Mouse (Mus musculus) heart, postnatal 0 days (tissue): ENCODE data around the gene Bcl11a. TPM values are rescaled to one million over a fixed set of nuclear protein-coding genes. Genes with fewer than 3 reads are reported as not detected.

Source experiments
- ATAC-seq: fragments of 200-750 bp; cut with Nextera tagmentation; 2 replicates; pipeline ENCODE4 v1.8.0; 2017; ENCODE audit warnings: low read depth, moderate number of reproducible peaks, moderate library complexity; ENCODE audit not compliant: insufficient read depth
- DNase-seq: peaks from one replicate; pipeline ENCODE4 v3.0.0-alpha.2; 2016; ENCODE audit warnings: low spot score
- H3K27ac ChIP-seq: fragments of 300-500 bp; sonication (generic); 2 replicates; pipeline ENCODE4 v1.5.1; 2014; ENCODE audit warnings: low read depth, mild to moderate bottlenecking
- H3K27me3 ChIP-seq: fragments of 300-500 bp; sonication (generic); 2 replicates; pipeline ENCODE4 v1.6.1; 2014; ENCODE audit warnings: low read length, mixed read lengths; ENCODE audit not compliant: control insufficient read depth, insufficient read depth
- H3K36me3 ChIP-seq: fragments of 300-500 bp; sonication (generic); replicated peaks from 2 replicates; pipeline ENCODE4 v1.6.1; 2014; ENCODE audit warnings: low read length, mixed read lengths; ENCODE audit not compliant: control insufficient read depth, insufficient read depth
- H3K4me1 ChIP-seq: fragments of 300-500 bp; sonication (generic); 2 replicates; pipeline ENCODE4 v1.6.1; 2014; ENCODE audit warnings: antibody characterized with exemption; ENCODE audit not compliant: control insufficient read depth, insufficient read depth
- H3K4me2 ChIP-seq: fragments of 300-500 bp; sonication (generic); 2 replicates; pipeline ENCODE4 v1.6.1; 2014; ENCODE audit warnings: low read depth, mild to moderate bottlenecking, low read length, moderate library complexity
- H3K4me3 ChIP-seq: fragments of 300-500 bp; sonication (generic); 2 replicates; pipeline ENCODE4 v1.5.1; 2014; ENCODE audit warnings: low read depth, low read length
- H3K9ac ChIP-seq: fragments of 300-500 bp; sonication (generic); replicated peaks from 2 replicates; pipeline ENCODE4 v1.6.1; 2014; ENCODE audit warnings: low read depth, low read length, mixed read lengths
- H3K9me3 ChIP-seq: fragments of 300-500 bp; sonication (generic); replicated peaks from 2 replicates; pipeline ENCODE4 v1.6.1; 2016; ENCODE audit warnings: low read length; ENCODE audit not compliant: control insufficient read depth
- CTCF ChIP-seq: IDR thresholded peaks from 2 replicates; pipeline ENCODE4 v1.5.1; 2016; ENCODE audit warnings: antibody characterized with exemption, control low read depth, low read depth
- EP300 ChIP-seq: IDR thresholded peaks from 2 replicates; pipeline ENCODE4 v1.6.1; 2016; ENCODE audit warnings: antibody characterized with exemption, low read depth
- WGBS: fragments of 180-500 bp; shearing (Covaris S2); extraction: QIAGEN DNeasy Blood & Tissue Kit; methylation state at CpG from one replicate; pipeline ENCODE4 v1.1.7; 2014; 5-methylcytosine and 5-hydroxymethylcytosine counted together
- polyA plus RNA-seq: library from polyadenylated mRNA; unstranded; fragments of >200 nt; fragmentation: Nextera tagmentation; extraction: Ambion mirVana; gene quantifications from 2 replicates; pipeline ENCODE4 v1.2.1, GENCODE M21; 2015
- total RNA-seq: library from RNA; depleted of rRNA; stranded (reverse); fragments of >200 nt; gene quantifications from 2 replicates; pipeline ENCODE4 v1.2.3, GENCODE M21; 2014; ENCODE audit warnings: low replicate concordance

Bcl11a gene
- total and polyA plus RNA-seq, 2 experiments from 2014 or later = 7.1 to 8.2 TPM

DNA sequence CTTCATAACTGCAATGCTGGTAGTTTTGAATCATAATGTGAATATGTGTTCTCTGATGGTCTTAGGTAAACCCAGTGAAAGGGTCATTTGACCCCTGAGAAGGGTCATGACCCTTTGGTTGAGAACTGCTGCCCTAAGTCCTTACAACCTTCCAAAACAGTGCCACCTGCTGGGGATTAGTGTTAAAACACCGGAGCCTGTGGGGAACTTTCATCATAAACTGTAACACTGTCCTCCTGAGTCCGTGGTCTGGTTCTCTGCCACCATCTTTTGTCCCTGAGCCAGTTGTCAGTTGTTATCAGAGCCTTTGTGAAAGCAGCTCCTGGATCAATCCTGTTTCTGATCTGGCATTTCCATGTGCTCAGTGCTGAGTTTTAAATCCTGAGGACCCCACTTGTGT is 62.1 kb downstream of the Bcl11a start:
- H3K27me3 ChIP-seq = no peaks in the 10 kb centered on the region
- peaks cover 30% of the 10 kb centered on the region; the same call in 1 of the 2 replicates for H3K4me1 ChIP-seq
- H3K36me3 ChIP-seq = no peaks in the 10 kb centered on the region
- no peak overlapping the region for H3K4me3 ChIP-seq
- no peak for ATAC-seq
- no peak; the same call in 1 of the 2 replicates for TF ChIP-seq CTCF
- no peak for TF ChIP-seq EP300
- 92% methylated on average over 2 of the region's 2 CpGs for WGBS
- no peak for DNase-seq
- no peak overlapping the region for H3K27ac ChIP-seq
- no peaks in the 10 kb centered on the region; the same call in 1 of the 2 replicates for H3K9me3 ChIP-seq
- H3K9ac ChIP-seq = no peak overlapping the region
- no peak overlapping the region for H3K4me2 ChIP-seq

DNA sequence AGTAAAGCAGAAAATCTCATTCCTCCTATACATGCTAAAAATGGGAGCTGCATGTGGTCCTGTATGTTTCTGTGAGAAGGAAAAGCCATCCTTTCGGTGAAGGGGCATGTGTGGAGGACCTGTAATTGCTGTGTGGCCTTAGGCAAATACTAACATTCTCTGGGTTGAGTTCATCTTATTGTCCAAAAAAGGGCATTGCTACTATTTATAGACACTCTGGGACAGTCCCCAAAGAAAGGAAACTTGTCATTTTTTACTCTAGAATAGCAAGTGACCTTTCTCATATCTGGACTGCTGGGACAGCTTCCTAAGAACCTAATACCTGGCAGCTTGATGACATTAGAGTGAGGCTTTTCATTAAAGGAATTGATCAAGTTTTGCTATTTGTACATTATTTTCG is 63.1 kb downstream of the Bcl11a start:
- Histone ChIP-seq H3K4me3 (no peak overlapping the region), H3K9me3 (no peaks in the 10 kb centered on the region; the same call in 1 of the 2 replicates), H3K27ac (no peak overlapping the region), H3K36me3 (no peaks in the 10 kb centered on the region), H3K9ac (no peak overlapping the region), H3K4me2 (no peak overlapping the region), H3K4me1 (peaks cover 27% of the 10 kb centered on the region; the same call in 1 of the 2 replicates), H3K27me3 (no peaks in the 10 kb centered on the region)
- no peak for DNase-seq
- no peak for ATAC-seq
- WGBS = 90% methylated on average over 2 of the region's 2 CpGs
- TF ChIP-seq EP300 = no peak
- no peak for TF ChIP-seq CTCF

DNA sequence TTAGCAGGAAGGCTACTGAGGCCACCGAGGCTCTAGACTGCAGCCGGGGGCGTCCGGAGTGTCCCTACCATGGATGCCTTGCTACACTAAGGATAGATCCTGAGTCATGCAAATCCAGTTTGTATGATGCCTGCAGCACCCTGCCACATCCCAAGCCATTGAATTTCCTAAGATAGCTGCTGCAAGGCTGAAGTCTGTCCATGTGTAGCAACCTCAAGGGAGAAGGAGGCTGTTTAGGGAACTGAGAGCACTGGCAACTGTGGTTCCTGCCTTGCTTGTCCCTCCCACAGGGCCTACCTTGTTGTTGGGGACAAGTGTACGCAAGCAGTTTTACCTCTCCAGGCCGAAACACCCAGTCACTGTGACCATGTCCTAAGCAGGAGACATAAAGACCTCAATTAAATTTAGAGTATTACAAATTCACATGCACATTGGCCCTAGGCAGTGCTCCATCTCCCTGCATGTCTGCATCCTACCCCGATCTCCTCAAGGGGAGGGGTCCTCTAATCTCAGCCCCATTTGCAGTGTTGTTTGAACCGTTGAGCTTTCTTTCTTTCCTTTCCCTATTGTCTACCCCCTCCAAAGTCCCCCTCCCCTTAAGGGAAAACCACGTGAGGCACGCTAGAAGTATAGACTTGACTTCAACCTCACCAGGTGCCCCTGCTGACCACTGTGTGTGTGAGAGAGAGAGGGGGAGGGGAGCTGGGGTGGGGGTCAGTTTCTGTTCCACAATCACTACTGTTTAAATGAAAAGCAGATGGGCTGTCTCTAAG is 63.8 kb downstream of the Bcl11a start:
- TF ChIP-seq EP300 = no peak
- TF ChIP-seq CTCF = no peak
- peak overlapping the region; percentile 11; the same call in 1 of the 2 replicates for H3K27ac ChIP-seq
- no peak overlapping the region for H3K4me2 ChIP-seq
- 79% methylated on average over 10 of the region's 10 CpGs for WGBS
- peaks cover 20% of the 10 kb centered on the region; the same call in 1 of the 2 replicates for H3K4me1 ChIP-seq
- H3K9ac ChIP-seq = no peak overlapping the region
- no peaks in the 10 kb centered on the region; the same call in 1 of the 2 replicates for H3K9me3 ChIP-seq
- 0 out of 2 replicates have a peak, but pooled peaks have one; percentile 20 for ATAC-seq
- H3K36me3 ChIP-seq = no peaks in the 10 kb centered on the region
- H3K27me3 ChIP-seq = no peaks in the 10 kb centered on the region
- H3K4me3 ChIP-seq = no peak overlapping the region
- DNase-seq = no peak

DNA sequence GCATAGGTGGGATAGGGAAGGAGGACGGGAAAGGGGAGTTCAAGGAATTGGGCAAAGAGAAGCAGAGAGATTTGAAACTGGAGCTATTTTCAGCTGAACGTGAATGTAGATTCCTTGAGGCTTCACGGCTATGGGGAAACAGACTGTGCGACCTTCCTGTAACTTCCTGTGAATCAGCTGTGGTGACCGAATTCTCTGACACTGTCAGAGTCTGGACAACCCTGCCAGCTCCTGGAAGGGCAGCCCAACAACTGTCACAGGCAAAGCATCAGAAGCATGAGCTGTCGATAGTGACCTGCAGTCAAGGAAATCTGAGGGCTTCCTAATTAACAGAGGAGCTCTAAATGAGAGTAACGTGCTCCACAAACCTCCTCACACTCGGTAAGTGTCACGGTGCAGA is 64.5 kb downstream of the Bcl11a start:
- 33% methylated on average over 9 of the region's 9 CpGs for WGBS
- peak overlapping the region; percentile 11; the same call in 1 of the 2 replicates for H3K27ac ChIP-seq
- H3K4me3 ChIP-seq = no peak overlapping the region
- DNase-seq = no peak
- H3K9me3 ChIP-seq = no peaks in the 10 kb centered on the region; the same call in 1 of the 2 replicates
- TF ChIP-seq EP300 = no peak
- no peak for TF ChIP-seq CTCF
- H3K9ac ChIP-seq = no peak overlapping the region
- no peak overlapping the region; the same call in 1 of the 2 replicates for H3K4me2 ChIP-seq
- ATAC-seq = no peak
- no peaks in the 10 kb centered on the region for H3K36me3 ChIP-seq
- H3K4me1 ChIP-seq = peaks cover 17% of the 10 kb centered on the region; the same call in 1 of the 2 replicates
- H3K27me3 ChIP-seq = no peaks in the 10 kb centered on the region

DNA sequence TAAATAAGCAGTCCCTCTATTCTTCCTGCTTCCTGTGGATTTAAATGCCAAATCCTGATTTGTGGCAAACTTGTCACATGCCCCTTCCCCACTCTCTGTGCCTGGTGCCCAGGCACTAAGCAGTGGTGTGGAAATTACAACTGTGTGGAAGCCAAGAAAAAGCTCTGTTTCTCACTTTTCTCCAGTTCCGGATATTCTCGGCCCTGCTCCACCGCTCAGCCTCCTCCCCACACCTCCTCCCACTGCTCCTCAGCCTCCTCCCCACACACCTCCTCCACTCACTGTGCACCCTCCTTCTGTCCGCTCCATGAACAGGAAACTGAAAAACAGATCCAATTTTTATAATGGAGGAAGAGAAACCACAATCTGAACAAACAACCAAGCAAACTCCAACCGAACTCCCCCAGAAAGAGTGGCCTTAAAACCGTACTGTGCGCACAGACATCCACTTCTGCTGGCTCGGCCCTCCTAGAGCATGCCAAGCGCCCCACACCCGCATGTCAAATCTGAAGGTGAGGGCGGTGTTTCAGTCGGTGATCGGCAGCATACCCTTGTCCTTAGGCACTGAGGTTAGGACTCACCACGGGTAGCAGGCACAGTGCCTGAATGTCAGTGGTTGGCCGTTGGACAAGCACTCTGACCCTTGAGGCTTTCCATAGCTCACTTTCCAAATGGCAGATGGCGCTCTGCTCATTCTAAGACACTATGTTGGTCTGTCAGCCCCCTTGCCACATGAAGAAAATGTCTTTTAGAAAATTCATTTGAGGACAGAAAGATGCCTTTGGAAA is 66.5 kb downstream of the Bcl11a start:
- no peaks in the 10 kb centered on the region for H3K36me3 ChIP-seq
- peaks cover 17% of the 10 kb centered on the region; the same call in 1 of the 2 replicates for H3K4me1 ChIP-seq
- H3K9me3 ChIP-seq = no peaks in the 10 kb centered on the region; the same call in 1 of the 2 replicates
- no peak overlapping the region for H3K9ac ChIP-seq
- DNase-seq (no peak), ATAC-seq (no peak)
- TF ChIP-seq CTCF (no peak), EP300 (no peak)
- no peak overlapping the region for H3K4me2 ChIP-seq
- no peak overlapping the region for H3K4me3 ChIP-seq
- 70% methylated on average over 16 of the region's 16 CpGs for WGBS
- no peaks in the 10 kb centered on the region for H3K27me3 ChIP-seq
- no peak overlapping the region for H3K27ac ChIP-seq
